Mouse (Mus musculus): ENCODE measurements around the gene Oscar.

DNA sequence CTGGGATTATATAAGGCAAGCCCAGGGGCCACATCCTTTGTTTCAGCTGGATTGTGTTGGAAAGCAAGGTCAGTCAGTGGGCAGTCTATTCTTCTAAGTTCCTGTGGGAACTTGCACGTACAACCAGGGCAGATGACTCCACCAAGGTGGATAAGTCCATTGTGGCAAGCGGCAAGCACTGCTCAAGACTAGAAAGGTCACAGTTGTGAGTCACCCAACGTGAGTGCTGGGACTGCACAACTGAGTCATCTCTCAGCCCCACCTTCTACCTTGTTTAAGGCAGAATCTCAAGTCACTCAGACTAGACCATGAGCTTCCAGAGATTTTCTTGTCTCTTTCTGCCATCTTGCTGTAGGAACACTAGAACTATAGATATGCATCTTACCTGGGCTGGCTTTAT, 25.4 kb downstream of the Oscar start:
- no peak for TF ChIP-seq TAL1 (IDR thresholded peaks at IDR 0.05; ENCODE audit: low read length)
- TF ChIP-seq GATA1 (IDR thresholded peaks at IDR 0.05; ENCODE audit: low read length): no peak

Measured in erythroblast, embryonic 14.5 days (primary cell).